Mouse (Mus musculus) cerebellum, adult 2 months (tissue): ENCODE data around the gene Tob1.

Source experiments
- CTCF ChIP-seq: fragments of 200-500 bp; IDR thresholded peaks from 2 replicates; pipeline ENCODE4 v1.5.1; 2011; ENCODE audit warnings: low read depth, mild to moderate bottlenecking, control low read depth, low read length, moderate library complexity, borderline replicate concordance; ENCODE audit not compliant: insufficient read depth
- POLR2A ChIP-seq: fragments of 200-500 bp; IDR thresholded peaks from 2 replicates; pipeline ENCODE4 v1.6.1; 2011; ENCODE audit warnings: low read length, control low read depth, borderline replicate concordance; ENCODE audit not compliant: insufficient read depth

- no peak for TF ChIP-seq CTCF
- no peak for TF ChIP-seq POLR2A
These were observed 21.7 kb upstream of the Tob1 start for GRCm38 (mm10) chr11:94189579-94189978.
